Mouse (Mus musculus) layer of hippocampus, adult 8-10 months (tissue): ENCODE results near the gene Hmga1b. TPM values are rescaled to one million over a fixed set of nuclear protein-coding genes. Genes with fewer than 3 reads are reported as not detected.
"Not testable (repeated sequence)": the region's sequence is repeated elsewhere in the genome, so short reads cannot be mapped to it uniquely, and the experiment has no call there.

Experiments
- DNase-seq, 2 experiments: peaks; one replicate each; pipeline ENCODE4 v3.0.0; 2022; ENCODE audit warnings: low spot score in 2 of 2
- total RNA-seq, 4 experiments: library from RNA; stranded (reverse); gene quantifications; 2 replicates each; pipeline ENCODE4 v1.2.4; 2022

The Hmga1b gene
- total RNA-seq = 10 to 100 TPM; 16.7 to 32.0 (median 24.2) TPM

DNA sequence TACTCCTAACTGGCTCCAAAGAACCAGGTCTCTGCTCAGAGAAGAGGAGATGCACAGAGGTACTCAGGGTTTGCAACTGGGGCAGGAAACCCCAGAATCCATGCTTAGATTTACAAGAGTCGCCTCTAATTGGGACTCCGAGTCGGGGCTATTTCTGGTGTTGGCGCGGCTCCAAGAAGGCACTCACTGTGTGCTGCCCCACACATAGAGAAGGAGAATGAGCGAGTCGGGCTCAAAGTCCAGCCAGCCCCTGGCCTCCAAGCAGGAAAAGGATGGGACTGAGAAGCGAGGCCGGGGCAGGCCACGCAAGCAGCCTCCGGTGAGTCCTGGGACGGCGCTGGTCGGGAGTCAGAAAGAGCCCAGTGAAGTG lies at the start of gene Hmga1b:
Hmga1b (plus strand) TSS at position 123 of the 370 bp plus-strand sequence.
- not testable (repeated sequence) for DNase-seq

- DNase-seq = peak; percentile 97 to 99
Measured at GRCm38 (mm10) chr11:120713580-120714518, 48.7 kb upstream of the Hmga1b start, which contains the start of the genes Cenpx and Lrrc45. Gene Cenpx, minus strand, starts transcription at chr11:120713738. Gene Lrrc45, plus strand, starts transcription at chr11:120713925.

- no peak for DNase-seq
Measured at GRCm38 (mm10) chr11:120714546-120714945, 48.0 kb upstream of the Hmga1b start.

- DNase-seq = no peak
Measured at GRCm38 (mm10) chr11:120715131-120715530, 47.5 kb upstream of the Hmga1b start.

GRCm38 (mm10) chr11:120719242-120719641 lies 43.4 kb upstream of the Hmga1b start:
- DNase-seq = no peak

- no peak for DNase-seq
Measured at GRCm38 (mm10) chr11:120719841-120720376, 42.7 kb upstream of the Hmga1b start.

- DNase-seq = peak; percentile 79 to 85
Measured at GRCm38 (mm10) chr11:120720450-120720849, 42.1 kb upstream of the Hmga1b start.

GRCm38 (mm10) chr11:120721124-120722066 lies 41.2 kb upstream of the Hmga1b start, which contains the start of gene Rac3:
Gene Rac3, plus strand, starts transcription at chr11:120721470.
- peak in 1 of 2 experiments; percentile 51 for DNase-seq

GRCm38 (mm10) chr11:120722067-120722630 lies 40.4 kb upstream of the Hmga1b start:
- DNase-seq = no peak

GRCm38 (mm10) chr11:120722761-120723382 lies 39.7 kb upstream of the Hmga1b start:
- no peak for DNase-seq

DNA sequence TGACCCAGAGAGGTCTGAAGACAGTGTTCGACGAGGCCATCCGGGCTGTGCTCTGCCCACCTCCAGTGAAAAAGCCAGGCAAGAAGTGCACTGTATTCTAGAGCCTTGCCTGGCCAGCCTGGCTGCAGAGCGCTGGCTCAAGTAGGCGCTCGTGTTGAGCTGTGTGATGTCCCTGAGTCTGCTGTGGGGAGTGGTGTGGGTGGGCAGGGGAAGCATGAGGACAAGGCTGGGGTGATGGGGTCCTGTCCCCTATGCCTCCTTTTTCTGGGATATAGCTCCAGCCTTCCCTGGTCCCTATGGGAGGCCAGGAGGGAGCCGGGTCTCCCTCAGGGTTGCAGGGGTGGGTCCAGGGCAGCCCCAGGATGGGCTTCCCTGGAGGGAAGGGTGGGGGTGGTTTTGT lies 39.1 kb upstream of the Hmga1b start:
- no peak for DNase-seq

- no peak for DNase-seq
Measured at GRCm38 (mm10) chr11:120726243-120727168, 36.1 kb upstream of the Hmga1b start.

DNA sequence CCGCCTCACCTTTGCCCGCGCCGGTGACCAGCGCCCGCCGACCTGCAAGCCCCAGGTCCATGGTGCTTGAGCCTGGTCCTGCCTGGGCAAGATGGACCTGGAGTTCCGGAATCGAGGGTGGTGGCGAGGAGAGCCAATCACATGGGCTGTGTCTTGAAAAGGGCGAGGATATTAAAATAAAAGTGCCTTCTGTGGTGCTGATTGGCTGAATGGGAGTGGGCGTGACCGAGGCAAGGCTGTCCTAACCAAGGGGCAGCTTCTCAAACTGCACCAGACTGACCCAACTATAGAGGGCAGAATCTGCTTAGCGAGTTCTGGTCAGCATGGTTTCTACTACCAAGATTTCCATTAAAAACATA lies 35.4 kb upstream of the Hmga1b start, which contains the start of gene Dcxr:
Dcxr (minus strand) TSS at position 113 of the 359 bp plus-strand sequence.
- DNase-seq = peak; percentile 73 to 82

- DNase-seq = no peak
Measured at GRCm38 (mm10) chr11:120727564-120727963, 35.0 kb upstream of the Hmga1b start.

GRCm38 (mm10) chr11:120728530-120729240 lies 33.9 kb upstream of the Hmga1b start:
- DNase-seq = no peak

DNA sequence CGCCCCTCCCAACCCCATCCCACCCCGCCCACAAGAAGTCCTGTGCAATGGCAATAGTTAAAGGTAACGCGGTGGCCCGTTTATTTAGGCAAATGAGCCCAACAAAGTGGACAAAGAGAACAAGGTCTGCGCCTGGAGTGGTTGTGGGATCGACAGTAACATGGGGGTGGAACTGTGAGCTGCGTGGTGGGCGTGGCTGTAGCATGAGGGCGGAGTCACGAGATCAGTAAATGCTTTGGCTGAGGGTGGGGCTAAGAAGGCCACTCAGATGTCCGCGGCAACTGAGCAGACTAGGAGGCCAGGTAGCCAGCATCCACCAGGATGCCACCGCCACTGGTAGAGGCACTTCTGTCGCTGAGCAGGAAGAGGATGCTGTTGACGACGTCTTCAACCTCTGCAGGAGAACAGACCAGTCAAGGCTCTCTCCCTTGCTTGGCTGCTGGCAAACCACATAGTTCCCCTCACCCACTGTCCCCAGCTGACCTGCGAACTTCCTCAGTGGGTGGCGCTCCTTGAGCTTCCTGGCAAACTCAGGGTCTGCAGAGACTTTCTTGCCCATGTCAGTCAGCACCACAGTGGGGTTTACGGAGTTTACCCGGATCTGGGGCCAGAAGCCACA lies 33.1 kb upstream of the Hmga1b start:
- DNase-seq = not testable (repeated sequence)

DNA sequence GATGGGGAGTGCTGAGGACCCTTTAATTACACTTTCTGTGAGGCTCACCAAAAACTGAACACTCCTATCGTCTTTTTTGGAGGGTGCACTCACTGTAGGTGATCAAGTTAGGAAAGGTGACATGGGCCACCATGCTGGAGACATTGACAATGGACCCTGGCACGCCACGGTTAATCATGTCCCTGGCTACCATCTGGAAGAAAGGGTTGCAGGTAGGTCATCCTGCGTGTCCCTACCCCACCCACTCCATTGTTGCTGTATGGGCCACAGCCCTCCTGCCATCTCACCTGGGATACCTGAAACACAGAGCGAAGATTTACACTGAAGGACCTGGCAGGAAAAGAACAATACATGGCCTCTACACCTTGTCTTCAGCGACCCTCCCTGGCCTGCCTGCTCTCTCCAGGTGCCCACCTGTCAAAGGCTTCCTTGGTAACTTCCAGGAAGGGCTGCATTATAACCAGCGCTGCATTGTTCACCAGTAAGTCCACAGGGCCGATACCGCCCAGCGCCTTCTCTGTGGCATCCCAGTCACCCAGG lies 32.2 kb upstream of the Hmga1b start:
- no peak for DNase-seq

DNA sequence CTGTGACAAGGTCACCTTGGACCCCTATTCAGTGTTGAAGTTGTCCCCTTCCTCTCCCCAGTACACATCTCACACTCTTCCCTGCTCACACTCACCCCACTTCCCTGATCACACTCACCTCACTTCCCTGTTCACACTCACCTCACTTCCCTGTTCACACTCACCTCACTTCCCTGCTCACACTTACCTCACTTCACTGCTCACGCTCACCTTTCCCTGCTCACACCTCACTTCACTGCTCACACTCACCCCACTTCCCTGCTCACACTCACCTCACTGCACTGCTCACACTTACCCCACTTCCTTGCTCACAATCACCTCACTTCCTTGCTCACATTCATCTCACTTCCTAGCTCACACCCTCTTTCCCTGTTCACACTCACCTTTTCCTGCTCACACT lies 31.2 kb upstream of the Hmga1b start:
- DNase-seq = no peak
